Mouse (Mus musculus) cerebellum, adult 2 months (tissue): Measurements from ENCODE around the gene Tle3. TPM values are rescaled to one million over a fixed set of nuclear protein-coding genes. Genes with fewer than 3 reads are reported as not detected.
A peak's percentile ranks its signal among the peaks of the same experiment; 100 is the strongest.

ENCODE experiments used
- DNase-seq, 2 experiments: peaks; one replicate each; pipeline ENCODE4 v3.0.0; 2021
- H3K27ac ChIP-seq: fragments of 200-500 bp; 2 replicates; pipeline ENCODE4 v1.5.1; 2012; ENCODE audit warnings: low read length, control low read depth, inconsistent platforms; ENCODE audit not compliant: insufficient read depth
- H3K27me3 ChIP-seq: fragments of 200-500 bp; 2 replicates; pipeline ENCODE4 v1.6.1; 2012; ENCODE audit warnings: inconsistent platforms, mild to moderate bottlenecking, low read length, moderate library complexity; ENCODE audit not compliant: control insufficient read depth, insufficient read depth
- H3K4me1 ChIP-seq: fragments of 200-500 bp; 2 replicates; pipeline ENCODE4 v1.6.1; 2011; ENCODE audit warnings: low read length; ENCODE audit not compliant: control insufficient read depth, insufficient read depth
- H3K4me3 ChIP-seq: fragments of 200-500 bp; replicated peaks from 2 replicates; pipeline ENCODE3; 2011; ENCODE audit warnings: mild to moderate bottlenecking, low read depth, low read length, control low read depth; ENCODE audit not compliant: insufficient read depth
- CTCF ChIP-seq: fragments of 200-500 bp; IDR thresholded peaks from 2 replicates; pipeline ENCODE4 v1.5.1; 2011; ENCODE audit warnings: low read depth, mild to moderate bottlenecking, control low read depth, low read length, moderate library complexity, borderline replicate concordance; ENCODE audit not compliant: insufficient read depth
- POLR2A ChIP-seq: fragments of 200-500 bp; IDR thresholded peaks from 2 replicates; pipeline ENCODE4 v1.6.1; 2011; ENCODE audit warnings: low read length, control low read depth, borderline replicate concordance; ENCODE audit not compliant: insufficient read depth
- WGBS: fragments of 180-500 bp; shearing (Covaris S2); methylation state at CpG from one replicate; pipeline ENCODE4 v1.1.7; 2018; 5-methylcytosine and 5-hydroxymethylcytosine counted together
- polyA plus RNA-seq: library from polyadenylated mRNA; depleted of rRNA; stranded (reverse); fragments of >200 nt; gene quantifications from 2 replicates; pipeline ENCODE4 v1.2.3, GENCODE M21; 2012

The Tle3 gene
- polyA plus RNA-seq, 1 experiment = 50.6 TPM

- Histone ChIP-seq H3K4me3 (peak overlapping the region; percentile 32), H3K27ac (0 out of 2 replicates have a peak overlapping the region, but pooled peaks have one; percentile 1), H3K27me3 (no peaks in the 10 kb centered on the region), H3K4me1 (no peaks in the 10 kb centered on the region)
- TF ChIP-seq CTCF = no peak
- TF ChIP-seq POLR2A = no peak
- 7% methylated on average over 45 of the region's 45 CpGs for WGBS
- DNase-seq = peak; percentile 70 to 74
Observed at GRCm38 (mm10) chr9:61369316-61370273, 2.6 kb upstream of the Tle3 start.

GRCm38 (mm10) chr9:61370454-61370888 is 1.7 kb upstream of the Tle3 start:
- no peak for TF ChIP-seq CTCF
- TF ChIP-seq POLR2A = peak; percentile 75; the same call in 1 of the 2 replicates
- under 1% methylated on average over 25 of the region's 25 CpGs for WGBS
- DNase-seq = peak; percentile 100
- H3K27me3 ChIP-seq = no peaks in the 10 kb centered on the region
- peak overlapping the region; percentile 76 for H3K4me3 ChIP-seq
- H3K27ac ChIP-seq = peak overlapping the region; percentile 60
- H3K4me1 ChIP-seq = no peaks in the 10 kb centered on the region

- H3K27me3 ChIP-seq = no peaks in the 10 kb centered on the region
- TF ChIP-seq CTCF (no peak), POLR2A (no peak)
- no peaks in the 10 kb centered on the region; the same call in 1 of the 2 replicates for H3K4me1 ChIP-seq
- peak overlapping the region; percentile 60 for H3K27ac ChIP-seq
- peak; percentile 84 to 87 for DNase-seq
- WGBS = under 1% methylated on average over 66 of the region's 66 CpGs
- H3K4me3 ChIP-seq = peak overlapping the region; percentile 76
Observed at GRCm38 (mm10) chr9:61370889-61371754, 1.0 kb upstream of the Tle3 start.

GRCm38 (mm10) chr9:61372510-61372975 is 377 bp downstream of the Tle3 start:
- peak overlapping the region; percentile 85 for H3K27ac ChIP-seq
- 1% methylated on average over 42 of the region's 42 CpGs for WGBS
- no peak for DNase-seq
- H3K4me3 ChIP-seq = peak overlapping the region; percentile 96
- H3K4me1 ChIP-seq = peaks cover 5% of the 10 kb centered on the region
- no peaks in the 10 kb centered on the region for H3K27me3 ChIP-seq
- TF ChIP-seq CTCF (no peak), POLR2A (no peak)

GRCm38 (mm10) chr9:61372976-61373633 is 939 bp downstream of the Tle3 start:
- peak; percentile 64 to 77 for DNase-seq
- TF ChIP-seq CTCF = no peak; the same call in 1 of the 2 replicates
- TF ChIP-seq POLR2A = no peak
- WGBS = under 1% methylated on average over 65 of the region's 66 CpGs
- peak overlapping the region; percentile 85 for H3K27ac ChIP-seq
- H3K4me3 ChIP-seq = peak overlapping the region; percentile 96
- H3K4me1 ChIP-seq = peaks cover 8% of the 10 kb centered on the region
- H3K27me3 ChIP-seq = no peaks in the 10 kb centered on the region

GRCm38 (mm10) chr9:61373634-61373941 is 1.4 kb downstream of the Tle3 start:
- TF ChIP-seq CTCF (no peak), POLR2A (no peak)
- Histone ChIP-seq H3K27ac (peak overlapping the region; percentile 22; the same call in 1 of the 2 replicates), H3K27me3 (no peaks in the 10 kb centered on the region), H3K4me1 (peaks cover 12% of the 10 kb centered on the region), H3K4me3 (peak overlapping the region; percentile 96)
- WGBS = under 1% methylated on average over 23 of the region's 23 CpGs
- peak in 1 of 2 experiments; percentile 40 for DNase-seq
